In genomic region chr17:26916711-26917482, GRCm38 (mm10) we compare ENCODE assay signal across 8 mouse cellular contexts. TPM values are rescaled to one million over a fixed set of nuclear protein-coding genes. Genes with fewer than 3 reads are reported as not detected.
DNase-seq lines count a peak whose midpoint lies in the region; ATAC-seq and TF ChIP-seq lines count a peak whose summit lies in the region.

TSS of gene Kifc5b (plus strand) at chr17:26917091.

- peaks cover 10% of the 10 kb centered on the region for H3K36me3 ChIP-seq in embryonic facial prominence, embryonic 13.5 days
- H3K36me3 ChIP-seq in kidney, adult 2 months (ENCODE audit: control insufficient read depth, insufficient read depth, low read length) = no peaks in the 10 kb centered on the region
- peaks cover 13% of the 10 kb centered on the region for H3K36me3 ChIP-seq in limb, embryonic 12.5 days
- H3K36me3 ChIP-seq in midbrain, embryonic 15.5 days (replicated peaks) = no peaks in the 10 kb centered on the region
- H3K36me3 ChIP-seq in spleen, adult 2 months (ENCODE audit: control insufficient read depth, insufficient read depth, low read length) = no peaks in the 10 kb centered on the region; the same call in 1 of the 2 replicates

- no peaks in the 10 kb centered on the region for H3K27me3 ChIP-seq in embryonic facial prominence, embryonic 13.5 days
- H3K27me3 ChIP-seq in kidney, adult 2 months (replicated peaks; ENCODE audit: control insufficient read depth, insufficient read depth, low read length) = no peaks in the 10 kb centered on the region
- no peaks in the 10 kb centered on the region for H3K27me3 ChIP-seq in limb, embryonic 12.5 days
- H3K27me3 ChIP-seq in midbrain, embryonic 15.5 days (replicated peaks) = no peaks in the 10 kb centered on the region
- no peaks in the 10 kb centered on the region for H3K27me3 ChIP-seq in spleen, adult 2 months (ENCODE audit: control insufficient read depth, insufficient read depth, low read length)

- H3K4me1 ChIP-seq in embryonic facial prominence, embryonic 13.5 days = peaks cover 7% of the 10 kb centered on the region
- peaks cover 10% of the 10 kb centered on the region for H3K4me1 ChIP-seq in kidney, adult 2 months (ENCODE audit: control insufficient read depth, insufficient read depth, low read length)
- H3K4me1 ChIP-seq in limb, embryonic 12.5 days (replicated peaks) = 0 out of 2 replicates have a peak, but pooled peaks cover 9% of the 10 kb centered on the region
- peaks cover 5% of the 10 kb centered on the region for H3K4me1 ChIP-seq in midbrain, embryonic 15.5 days
- no peaks in the 10 kb centered on the region for H3K4me1 ChIP-seq in spleen, adult 2 months (ENCODE audit: control insufficient read depth, insufficient read depth, insufficient read length)

- no peak within 1 kb of the TSS; the same call in 1 of the 2 replicates for H3K27ac ChIP-seq in embryonic facial prominence, embryonic 13.5 days
- H3K27ac ChIP-seq in kidney, adult 2 months (ENCODE audit: insufficient read depth, low read depth, low read length) = no peak within 1 kb of the TSS
- H3K27ac ChIP-seq in limb, embryonic 12.5 days = peak within 1 kb of the TSS; percentile 86
- 0 out of 2 replicates have a peak within 1 kb of the TSS, but pooled peaks have one; percentile 5 for H3K27ac ChIP-seq in midbrain, embryonic 15.5 days
- no peak within 1 kb of the TSS for H3K27ac ChIP-seq in spleen, adult 2 months (ENCODE audit: insufficient read depth, low read length)

- ATAC-seq in embryonic facial prominence, embryonic 13.5 days (ENCODE audit: insufficient number of reproducible peaks, insufficient read depth, low FRiP score, low TSS enrichment, low read depth) = peak; percentile 99
- ATAC-seq in limb, embryonic 12.5 days (ENCODE audit: insufficient number of reproducible peaks, insufficient read depth, low FRiP score, low TSS enrichment, low read depth) = peak; percentile 98
- peak; percentile 99 for ATAC-seq in midbrain, embryonic 15.5 days (replicated peaks)

- no peak for TF ChIP-seq POLR2A in kidney, adult 2 months (IDR thresholded peaks at IDR 0.05; ENCODE audit: low read depth, low read length)
- no peak for TF ChIP-seq POLR2A in spleen, adult 2 months (IDR thresholded peaks at IDR 0.05; ENCODE audit: low read depth, low read length)

- H3K4me3 ChIP-seq in embryonic facial prominence, embryonic 13.5 days = peak within 1 kb of the TSS; percentile 66
- peak within 1 kb of the TSS; percentile 56 for H3K4me3 ChIP-seq in kidney, adult 2 months (ENCODE audit: insufficient read depth, low read depth, low read length)
- H3K4me3 ChIP-seq in limb, embryonic 12.5 days (replicated peaks) = peak within 1 kb of the TSS; percentile 73
- peak within 1 kb of the TSS; percentile 52 for H3K4me3 ChIP-seq in midbrain, embryonic 15.5 days
- H3K4me3 ChIP-seq in spleen, adult 2 months (ENCODE audit: extremely low read depth, insufficient read depth, insufficient read length) = peak within 1 kb of the TSS; percentile 74

- TF ChIP-seq CTCF in kidney, adult 2 months (conservative IDR thresholded peaks at IDR 0.05; ENCODE audit: insufficient read depth, insufficient read length, low read depth, low read length) = peak; percentile 99; the same call in 1 of the 2 replicates
- TF ChIP-seq CTCF in spleen, adult 2 months (IDR thresholded peaks at IDR 0.05; ENCODE audit: extremely low read depth, insufficient read depth, insufficient read length, insufficient replicate concordance) = peak; percentile 99

- no peaks in the 10 kb centered on the region for H3K9me3 ChIP-seq in embryonic facial prominence, embryonic 13.5 days
- no peaks in the 10 kb centered on the region for H3K9me3 ChIP-seq in limb, embryonic 12.5 days
- no peaks in the 10 kb centered on the region for H3K9me3 ChIP-seq in midbrain, embryonic 15.5 days

- peak within 1 kb of the TSS; percentile 78 for H3K9ac ChIP-seq in embryonic facial prominence, embryonic 13.5 days
- peak within 1 kb of the TSS; percentile 76 for H3K9ac ChIP-seq in limb, embryonic 12.5 days (replicated peaks)
- H3K9ac ChIP-seq in midbrain, embryonic 15.5 days = 0 out of 2 replicates have a peak within 1 kb of the TSS, but pooled peaks have one; percentile 11

- DNase-seq in 3134 (ENCODE audit: extremely low read depth, insufficient read length, low spot score) = peak; percentile 100
- DNase-seq in adrenal gland, postnatal 36 days = peak; percentile 98 to 99
- DNase-seq in heart, adult 18-20 months = peak; percentile 99 to 100
- DNase-seq in kidney, adult 2 months = peak; percentile 100
- peak; percentile 96 to 98 for DNase-seq in spleen, adult 2 months (ENCODE audit: low read depth in 1 of 2, low spot score in 2 of 2)

- peak within 1 kb of the TSS; percentile 70 for H3K4me2 ChIP-seq in embryonic facial prominence, embryonic 13.5 days
- H3K4me2 ChIP-seq in limb, embryonic 12.5 days = peak within 1 kb of the TSS; percentile 66
- peak within 1 kb of the TSS; percentile 72 for H3K4me2 ChIP-seq in midbrain, embryonic 15.5 days

- WGBS in embryonic facial prominence, embryonic 13.5 days = under 1% methylated on average over 66 of the region's 72 CpGs
- under 1% methylated on average over 72 of the region's 72 CpGs for WGBS in kidney, adult 2 months
- WGBS in limb, embryonic 12.5 days = under 1% methylated on average over 70 of the region's 72 CpGs
- WGBS in midbrain, embryonic 15.5 days = under 1% methylated on average over 71 of the region's 72 CpGs
- WGBS in spleen, adult 2 months = under 1% methylated on average over 72 of the region's 72 CpGs

RNA-seq across cellular contexts. Expression of gene Kifc5b, which starts in this region (rescaled TPM):
- total RNA-seq in adrenal gland, postnatal 36 days (2021) = 1 to 10 TPM; 1.7 to 1.9 TPM
- polyA plus RNA-seq in embryonic facial prominence, embryonic 13.5 days (2015; fragmentation: Nextera tagmentation; extraction: Ambion mirVana) = 8.9 and 10.2 TPM in 2 replicates
- 1 to 10 TPM in 1 of 2 experiments, under 1 TPM in 1; 0.37 to 1.1 TPM for total RNA-seq in heart, adult 18-20 months (2021)
- 1.3 and 1.5 TPM in 2 replicates for polyA plus RNA-seq in kidney, adult 2 months (2012; rRNA removed)
- polyA plus RNA-seq in limb, embryonic 12.5 days (2016; fragmentation: Nextera tagmentation; extraction: Ambion mirVana) = 9.5 and 10.5 TPM in 2 replicates
- 3.3 and 3.5 TPM in 2 replicates for polyA plus RNA-seq in midbrain, embryonic 15.5 days (2015; fragmentation: Nextera tagmentation; extraction: Ambion mirVana)
- 6.8 and 7.6 TPM in 2 replicates for polyA plus RNA-seq in spleen, adult 2 months (2012; rRNA removed)

Comparison
In these comparisons a context has a peak if more than half of its experiments do, and no peak if none do; other contexts are left out.
1. H3K27ac ChIP-seq: peak in limb, embryonic 12.5 days (single experiment) and midbrain, embryonic 15.5 days (single experiment); none in embryonic facial prominence, embryonic 13.5 days (single experiment), kidney, adult 2 months (single experiment) and spleen, adult 2 months (single experiment).
2. H3K9ac ChIP-seq: peak in every context shown above with its lines; median percentile 78 in embryonic facial prominence, embryonic 13.5 days; 76 in limb, embryonic 12.5 days; 11 in midbrain, embryonic 15.5 days.
3. Peak in every context shown above with its lines, with median percentiles within 50 percentile points of each other: DNase-seq, ATAC-seq, H3K4me2 ChIP-seq and H3K4me3 ChIP-seq.